Mouse (Mus musculus): ENCODE measurements around the gene Gpx3. TPM values are rescaled to one million over a fixed set of nuclear protein-coding genes. Genes with fewer than 3 reads are reported as not detected.

Gene Gpx3
- polyA plus RNA-seq, 1 experiment from 2014 or later = 535 TPM

- WGBS = 51% methylated on average over 5 of the region's 5 CpGs
- H3K27ac ChIP-seq (ENCODE audit: low read length) = peak overlapping the region; percentile 76
- no peak for ATAC-seq
- H3K4me2 ChIP-seq (replicated peaks; ENCODE audit: low read depth, low read length) = peak overlapping the region; percentile 69
- no peaks in the 10 kb centered on the region for H3K27me3 ChIP-seq (replicated peaks; ENCODE audit: insufficient read depth, low read length)
- no peak for TF ChIP-seq EP300 (IDR thresholded peaks at IDR 0.05)
- no peak for TF ChIP-seq CTCF (IDR thresholded peaks at IDR 0.05)
- H3K36me3 ChIP-seq (ENCODE audit: insufficient read depth, low read length) = peaks cover 5% of the 10 kb centered on the region
- H3K9me3 ChIP-seq (ENCODE audit: low read length) = no peaks in the 10 kb centered on the region
- DNase-seq (ENCODE audit: low spot score) = no peak
- H3K4me3 ChIP-seq (ENCODE audit: low read depth, low read length) = peak overlapping the region; percentile 53
- H3K9ac ChIP-seq (replicated peaks; ENCODE audit: low read depth) = peak overlapping the region; percentile 56
- H3K4me1 ChIP-seq (ENCODE audit: insufficient read depth, low read depth, low read length) = peaks cover 3% of the 10 kb centered on the region; the same call in 1 of the 2 replicates
These were observed 1.1 kb downstream of the Gpx3 start for GRCm38 (mm10) chr11:54903339-54903738.

GRCm38 (mm10) chr11:54903940-54904706, 1.9 kb downstream of the Gpx3 start:
- Histone ChIP-seq H3K36me3 (ENCODE audit: insufficient read depth, low read length) (peaks cover 13% of the 10 kb centered on the region), H3K9me3 (ENCODE audit: low read length) (no peaks in the 10 kb centered on the region), H3K4me1 (ENCODE audit: insufficient read depth, low read depth, low read length) (peaks cover 3% of the 10 kb centered on the region; the same call in 1 of the 2 replicates), H3K4me2 (replicated peaks; ENCODE audit: low read depth, low read length) (peak overlapping the region; percentile 69), H3K27me3 (replicated peaks; ENCODE audit: insufficient read depth, low read length) (no peaks in the 10 kb centered on the region), H3K4me3 (ENCODE audit: low read depth, low read length) (peak overlapping the region; percentile 53), H3K9ac (replicated peaks; ENCODE audit: low read depth) (no peak overlapping the region), H3K27ac (ENCODE audit: low read length) (peak overlapping the region; percentile 76; the same call in 1 of the 2 replicates)
- WGBS = 36% methylated on average over 4 of the region's 4 CpGs
- DNase-seq (ENCODE audit: low spot score) = peak; percentile 92
- ATAC-seq = peak; percentile 78
- peak; percentile 50; the same call in 1 of the 2 replicates for TF ChIP-seq EP300 (IDR thresholded peaks at IDR 0.05)
- TF ChIP-seq CTCF (IDR thresholded peaks at IDR 0.05) = no peak

- Histone ChIP-seq H3K36me3 (ENCODE audit: insufficient read depth, low read length) (peaks cover 23% of the 10 kb centered on the region), H3K27me3 (replicated peaks; ENCODE audit: insufficient read depth, low read length) (no peaks in the 10 kb centered on the region), H3K4me1 (ENCODE audit: insufficient read depth, low read depth, low read length) (peaks cover 3% of the 10 kb centered on the region; the same call in 1 of the 2 replicates), H3K4me3 (ENCODE audit: low read depth, low read length) (no peak overlapping the region), H3K9ac (replicated peaks; ENCODE audit: low read depth) (no peak overlapping the region), H3K4me2 (replicated peaks; ENCODE audit: low read depth, low read length) (peak overlapping the region; percentile 69), H3K27ac (ENCODE audit: low read length) (no peak overlapping the region), H3K9me3 (ENCODE audit: low read length) (no peaks in the 10 kb centered on the region)
- TF ChIP-seq CTCF (IDR thresholded peaks at IDR 0.05) (no peak), EP300 (IDR thresholded peaks at IDR 0.05) (no peak)
- WGBS = 83% methylated on average over 3 of the region's 3 CpGs
- no peak for DNase-seq (ENCODE audit: low spot score)
- no peak for ATAC-seq
These were observed 2.8 kb downstream of the Gpx3 start for GRCm38 (mm10) chr11:54905086-54905485.

- peak overlapping the region; percentile 69 for H3K4me2 ChIP-seq (replicated peaks; ENCODE audit: low read depth, low read length)
- H3K36me3 ChIP-seq (ENCODE audit: insufficient read depth, low read length) = peaks cover 31% of the 10 kb centered on the region
- no peak overlapping the region for H3K9ac ChIP-seq (replicated peaks; ENCODE audit: low read depth)
- 44% methylated on average over 4 of the region's 4 CpGs for WGBS
- H3K4me3 ChIP-seq (ENCODE audit: low read depth, low read length) = no peak overlapping the region
- H3K9me3 ChIP-seq (ENCODE audit: low read length) = no peaks in the 10 kb centered on the region
- no peaks in the 10 kb centered on the region for H3K27me3 ChIP-seq (replicated peaks; ENCODE audit: insufficient read depth, low read length)
- H3K27ac ChIP-seq (ENCODE audit: low read length) = no peak overlapping the region
- TF ChIP-seq CTCF (IDR thresholded peaks at IDR 0.05) = no peak
- ATAC-seq = no peak
- peaks cover 3% of the 10 kb centered on the region; the same call in 1 of the 2 replicates for H3K4me1 ChIP-seq (ENCODE audit: insufficient read depth, low read depth, low read length)
- DNase-seq (ENCODE audit: low spot score) = peak; percentile 28
These were observed 3.7 kb downstream of the Gpx3 start for GRCm38 (mm10) chr11:54905931-54906330.

GRCm38 (mm10) chr11:54906466-54906865, 4.2 kb downstream of the Gpx3 start:
- TF ChIP-seq EP300 (IDR thresholded peaks at IDR 0.05) = no peak
- no peak for TF ChIP-seq CTCF (IDR thresholded peaks at IDR 0.05)
- Histone ChIP-seq H3K4me2 (replicated peaks; ENCODE audit: low read depth, low read length) (peak overlapping the region; percentile 69), H3K9ac (replicated peaks; ENCODE audit: low read depth) (no peak overlapping the region), H3K4me1 (ENCODE audit: insufficient read depth, low read depth, low read length) (peaks cover 3% of the 10 kb centered on the region; the same call in 1 of the 2 replicates), H3K4me3 (ENCODE audit: low read depth, low read length) (no peak overlapping the region), H3K9me3 (ENCODE audit: low read length) (no peaks in the 10 kb centered on the region), H3K27ac (ENCODE audit: low read length) (no peak overlapping the region; the same call in 1 of the 2 replicates), H3K36me3 (ENCODE audit: insufficient read depth, low read length) (peaks cover 36% of the 10 kb centered on the region), H3K27me3 (replicated peaks; ENCODE audit: insufficient read depth, low read length) (no peaks in the 10 kb centered on the region)
- WGBS = 69% methylated on average over 4 of the region's 4 CpGs
- DNase-seq (ENCODE audit: low spot score) = no peak
- ATAC-seq = no peak

GRCm38 (mm10) chr11:54907259-54907658, 5.0 kb downstream of the Gpx3 start:
- H3K4me3 ChIP-seq (ENCODE audit: low read depth, low read length) = no peak overlapping the region
- peaks cover 3% of the 10 kb centered on the region; the same call in 1 of the 2 replicates for H3K4me1 ChIP-seq (ENCODE audit: insufficient read depth, low read depth, low read length)
- 80% methylated on average over 5 of the region's 5 CpGs for WGBS
- no peaks in the 10 kb centered on the region for H3K27me3 ChIP-seq (replicated peaks; ENCODE audit: insufficient read depth, low read length)
- no peak for ATAC-seq
- no peak for DNase-seq (ENCODE audit: low spot score)
- no peak overlapping the region for H3K4me2 ChIP-seq (replicated peaks; ENCODE audit: low read depth, low read length)
- H3K9ac ChIP-seq (replicated peaks; ENCODE audit: low read depth) = no peak overlapping the region
- H3K27ac ChIP-seq (ENCODE audit: low read length) = no peak overlapping the region
- TF ChIP-seq EP300 (IDR thresholded peaks at IDR 0.05) (no peak), CTCF (IDR thresholded peaks at IDR 0.05) (no peak)
- peaks cover 41% of the 10 kb centered on the region for H3K36me3 ChIP-seq (ENCODE audit: insufficient read depth, low read length)
- H3K9me3 ChIP-seq (ENCODE audit: low read length) = no peaks in the 10 kb centered on the region
